Comparison of ENCODE assay signal across 15 mouse cellular contexts in genomic region chr11:6599831-6600230, GRCm38 (mm10). TPM values are rescaled to one million over a fixed set of nuclear protein-coding genes. Genes with fewer than 3 reads are reported as not detected.
DNase-seq lines count a peak whose midpoint lies in the region; ATAC-seq and TF ChIP-seq lines count a peak whose summit lies in the region.
"Had no signal": no experiment of that assay in that cellular context is flagged by ENCODE, and none has a peak within 500 bp of the region (broad histone marks: within the 10 kb centered on the region; RNA-seq: fewer than 3 reads in every experiment).

No protein-coding gene starts in this region.

- intact Hi-C loops in heart, postnatal 14 days (cut with DNase I), result no loop called here

- no peaks in the 10 kb centered on the region for H3K27me3 ChIP-seq in MEL (ENCODE audit: control insufficient read depth in 1 of 2, insufficient read depth in 2 of 2, low read length in 2 of 2)
- no peaks in the 10 kb centered on the region for H3K27me3 ChIP-seq in forebrain, postnatal 0 days (ENCODE audit: insufficient read depth, low read length)
- peaks cover 19% of the 10 kb centered on the region for H3K27me3 ChIP-seq in midbrain, embryonic 10.5 days (ENCODE audit: low read depth, poor library complexity, severe bottlenecking)

- TF ChIP-seq EP300 in MEL (IDR thresholded peaks at IDR 0.05; ENCODE audit: low read depth in 1 of 2, low read length in 2 of 2), result no peak

- WGBS in forebrain, postnatal 0 days, result 84% methylated on average over 6 of the region's 6 CpGs
- 82% methylated on average over 6 of the region's 6 CpGs for WGBS in midbrain, embryonic 10.5 days

- H3K79me2 ChIP-seq in MEL (ENCODE audit: control insufficient read depth, insufficient read depth, low read length, poor library complexity), result no peaks in the 10 kb centered on the region

- no peak overlapping the region for H3K4me3 ChIP-seq in MEL (ENCODE audit: control insufficient read depth in 1 of 2, insufficient read depth in 1 of 2, low read depth in 2 of 2, low read length in 2 of 2)
- no peak overlapping the region for H3K4me3 ChIP-seq in forebrain, postnatal 0 days (ENCODE audit: low read depth, low read length)
- peak overlapping the region; percentile 41; the same call in 1 of the 2 replicates for H3K4me3 ChIP-seq in midbrain, embryonic 10.5 days

- no peak for TF ChIP-seq POLR2A in MEL (IDR thresholded peaks at IDR 0.05; ENCODE audit: control insufficient read depth in 1 of 2, insufficient read depth in 1 of 2, low read depth in 1 of 2, low read length in 2 of 2, poor library complexity in 1 of 2)

- no peak overlapping the region for H3K27ac ChIP-seq in MEL (ENCODE audit: control insufficient read depth, low read depth, low read length)
- H3K27ac ChIP-seq in forebrain, postnatal 0 days (ENCODE audit: low read depth, low read length), result 0 out of 2 replicates have a peak overlapping the region, but pooled peaks have one; percentile 15
- H3K27ac ChIP-seq in midbrain, embryonic 10.5 days (replicated peaks), result peak overlapping the region; percentile 76

- TF ChIP-seq RAD21 in MEL (IDR thresholded peaks at IDR 0.05; ENCODE audit: low read depth, low read length), result no peak

- peaks cover 0 to 12% of the 10 kb centered on the region in 2 experiments; a peak in 3 of 4 replicates for H3K4me1 ChIP-seq in MEL (ENCODE audit: control insufficient read depth in 1 of 2, insufficient read depth in 2 of 2, low read length in 2 of 2)
- H3K4me1 ChIP-seq in forebrain, postnatal 0 days (ENCODE audit: insufficient read depth), result peaks cover 30% of the 10 kb centered on the region
- peaks cover 68% of the 10 kb centered on the region for H3K4me1 ChIP-seq in midbrain, embryonic 10.5 days

- no peak; the same call in 1 of the 2 replicates for ATAC-seq in forebrain, postnatal 0 days

- H3K9ac ChIP-seq in MEL (ENCODE audit: control insufficient read depth, low read depth, low read length, poor library complexity, severe bottlenecking), result no peak overlapping the region
- H3K9ac ChIP-seq in forebrain, postnatal 0 days, result peak overlapping the region; percentile 53; the same call in 1 of the 2 replicates

- no peaks in the 10 kb centered on the region; a peak in 1 of 4 replicates for H3K36me3 ChIP-seq in MEL (ENCODE audit: control insufficient read depth in 1 of 2, insufficient read depth in 2 of 2, low read length in 2 of 2)
- H3K36me3 ChIP-seq in forebrain, postnatal 0 days (ENCODE audit: insufficient read depth), result peaks cover 48% of the 10 kb centered on the region
- peaks cover 56% of the 10 kb centered on the region for H3K36me3 ChIP-seq in midbrain, embryonic 10.5 days

- H3K4me2 ChIP-seq in forebrain, postnatal 0 days (ENCODE audit: low read depth), result peak overlapping the region; percentile 50

- H3K9me3 ChIP-seq in MEL (replicated peaks; ENCODE audit: insufficient read depth, low read length), result no peaks in the 10 kb centered on the region
- H3K9me3 ChIP-seq in forebrain, postnatal 0 days (ENCODE audit: low read length), result no peaks in the 10 kb centered on the region
- no peaks in the 10 kb centered on the region for H3K9me3 ChIP-seq in midbrain, embryonic 10.5 days (replicated peaks)

- peak; percentile 88 for DNase-seq in heart, adult 11 months
- DNase-seq in heart, postnatal 14 days, result no peak
- DNase-seq in MEL (ENCODE audit: low read depth, low spot score), result no peak
- DNase-seq in forebrain, postnatal 0 days, result no peak
- no peak for DNase-seq in midbrain, embryonic 10.5 days (ENCODE audit: low spot score)
- no peak for DNase-seq in layer of hippocampus, adult 9-11 months
- DNase-seq in embryo, embryonic 9.5 days (ENCODE audit: extremely low spot score), result no peak
- no peak for DNase-seq in embryo, embryonic 10.5 days (ENCODE audit: low spot score)
- DNase-seq: lung, postnatal 4 days had no signal

- no peak for TF ChIP-seq CTCF in MEL (IDR thresholded peaks at IDR 0.05 in 2 of 3, conservative IDR thresholded peaks at IDR 0.05 in 1 of 3; ENCODE audit: control insufficient read depth in 1 of 3, insufficient read depth in 1 of 3, low read depth in 2 of 3, low read length in 3 of 3, poor library complexity in 1 of 3, severe bottlenecking in 1 of 3)
- no peak for TF ChIP-seq CTCF in forebrain, postnatal 0 days (IDR thresholded peaks at IDR 0.05; ENCODE audit: low read depth)

TF ChIP-seq in MEL, 35 proteins besides CTCF, POLR2A, EP300 and RAD21:
- TF ChIP-seq NRF1 (IDR thresholded peaks at IDR 0.05; ENCODE audit: insufficient read depth, low read depth, low read length, poor library complexity, severe bottlenecking), result no peak
- TF ChIP-seq RCOR1 (IDR thresholded peaks at IDR 0.05; ENCODE audit: low read depth, low read length), result no peak
- 0 out of 2 replicates have a peak, but pooled peaks have one; percentile 25 for TF ChIP-seq POLR2AphosphoS2 (IDR thresholded peaks at IDR 0.05; ENCODE audit: low read length)
- TF ChIP-seq CHD1 (IDR thresholded peaks at IDR 0.05; ENCODE audit: low read depth, low read length), result no peak
- TF ChIP-seq CHD2 (IDR thresholded peaks at IDR 0.05; ENCODE audit: low read length), result no peak
- no peak for TF ChIP-seq ETS1 (IDR thresholded peaks at IDR 0.05; ENCODE audit: low read depth, low read length)
TF ChIP-seq in MEL: peak in this region for 1.

RNA-seq across cellular contexts. Expression of gene Nacad, which starts 6.0 kb away (rescaled TPM):
- under 1 TPM; 0.62 to 0.73 TPM for total RNA-seq in heart, postnatal 14 days (2021)
- total RNA-seq in MEL (2012; rRNA removed), result 0.10 and 0.12 TPM in 2 replicates
- polyA plus RNA-seq in MEL (2012; ENCODE audit: insufficient read depth in 1 of 2, insufficient read length in 2 of 2, low read depth in 1 of 2, low replicate concordance in 2 of 2, missing spikeins in 1 of 2), result under 1 TPM in 1 of 2 experiments, not detected in 1; 0.32 TPM
- total RNA-seq in forebrain, postnatal 0 days (2014; rRNA removed), result 69.4 and 75.6 TPM in 2 replicates
- 46.4 and 61.3 TPM in 2 replicates for polyA plus RNA-seq in forebrain, postnatal 0 days (2015; fragmentation: Nextera tagmentation; extraction: Ambion mirVana)
- polyA plus RNA-seq in midbrain, embryonic 10.5 days (2016; fragmentation: Nextera tagmentation; extraction: Ambion mirVana), result 17.2 and 39.7 TPM in 2 replicates

RNA-seq across cellular contexts. Expression of gene Tbrg4, which starts 26.0 kb away (rescaled TPM):
- total RNA-seq in heart, postnatal 14 days (2021), result 100 to 1,000 TPM; 100 to 106 TPM
- 191 and 192 TPM in 2 replicates for total RNA-seq in MEL (2012; rRNA removed)
- 100 to 1,000 TPM; 278 to 756 TPM for polyA plus RNA-seq in MEL (2012; ENCODE audit: insufficient read depth in 1 of 2, insufficient read length in 2 of 2, low read depth in 1 of 2, low replicate concordance in 2 of 2, missing spikeins in 1 of 2)
- total RNA-seq in forebrain, postnatal 0 days (2014; rRNA removed), result 32.2 and 41.9 TPM in 2 replicates
- 30.9 and 31.6 TPM in 2 replicates for polyA plus RNA-seq in forebrain, postnatal 0 days (2015; fragmentation: Nextera tagmentation; extraction: Ambion mirVana)
- 61.7 and 70.5 TPM in 2 replicates for polyA plus RNA-seq in midbrain, embryonic 10.5 days (2016; fragmentation: Nextera tagmentation; extraction: Ambion mirVana)

RNA-seq across cellular contexts. Expression of gene Wap, which starts 38.6 kb away (rescaled TPM):
- total RNA-seq in heart, postnatal 14 days (2021), result not detected
- not detected in 2 replicates for total RNA-seq in MEL (2012; rRNA removed)
- polyA plus RNA-seq in MEL (2012; ENCODE audit: insufficient read depth in 1 of 2, insufficient read length in 2 of 2, low read depth in 1 of 2, low replicate concordance in 2 of 2, missing spikeins in 1 of 2), result not detected
- total RNA-seq in forebrain, postnatal 0 days (2014; rRNA removed), result not detected in 2 replicates
- not detected in 2 replicates for polyA plus RNA-seq in forebrain, postnatal 0 days (2015; fragmentation: Nextera tagmentation; extraction: Ambion mirVana)
- polyA plus RNA-seq in midbrain, embryonic 10.5 days (2016; fragmentation: Nextera tagmentation; extraction: Ambion mirVana), result not detected in 2 replicates
- total RNA-seq: gastrocnemius, adult 18-20 months; heart, postnatal 25 days; left cerebral cortex, postnatal 4 days had no signal
- polyA plus RNA-seq: embryonic facial prominence, embryonic 11.5 days; kidney, embryonic 16.5 days; stomach, embryonic 16.5 days had no signal

RNA-seq across cellular contexts. Expression of gene Ccm2, which starts 53.1 kb away (rescaled TPM):
- total RNA-seq in heart, postnatal 14 days (2021), result 10 to 100 TPM; 22.8 to 32.9 TPM
- 65.2 and 66.4 TPM in 2 replicates for total RNA-seq in MEL (2012; rRNA removed)
- 10 to 100 TPM in 1 of 2 experiments, not detected in 1; 49.2 TPM for polyA plus RNA-seq in MEL (2012; ENCODE audit: insufficient read depth in 1 of 2, insufficient read length in 2 of 2, low read depth in 1 of 2, low replicate concordance in 2 of 2, missing spikeins in 1 of 2)
- total RNA-seq in forebrain, postnatal 0 days (2014; rRNA removed), result 58.9 and 65.6 TPM in 2 replicates
- polyA plus RNA-seq in forebrain, postnatal 0 days (2015; fragmentation: Nextera tagmentation; extraction: Ambion mirVana), result 84.0 and 84.7 TPM in 2 replicates
- 106 and 108 TPM in 2 replicates for polyA plus RNA-seq in midbrain, embryonic 10.5 days (2016; fragmentation: Nextera tagmentation; extraction: Ambion mirVana)

RNA-seq across cellular contexts. Expression of gene Ramp3, which starts 58.5 kb away (rescaled TPM):
- total RNA-seq in heart, postnatal 14 days (2021), result 1 to 10 TPM; 5.6 to 6.2 TPM
- not detected in 2 replicates for total RNA-seq in MEL (2012; rRNA removed)
- not detected for polyA plus RNA-seq in MEL (2012; ENCODE audit: insufficient read depth in 1 of 2, insufficient read length in 2 of 2, low read depth in 1 of 2, low replicate concordance in 2 of 2, missing spikeins in 1 of 2)
- 12.9 and 21.1 TPM in 2 replicates for total RNA-seq in forebrain, postnatal 0 days (2014; rRNA removed)
- 17.6 and 20.0 TPM in 2 replicates for polyA plus RNA-seq in forebrain, postnatal 0 days (2015; fragmentation: Nextera tagmentation; extraction: Ambion mirVana)
- polyA plus RNA-seq in midbrain, embryonic 10.5 days (2016; fragmentation: Nextera tagmentation; extraction: Ambion mirVana), result 5.6 and 7.1 TPM in 2 replicates

Comparison
In these comparisons a context has a peak if more than half of its experiments do, and no peak if none do; other contexts are left out.
1. RNA of gene Nacad, which starts 6.0 kb away (total RNA-seq): 69.4 to 75.6 TPM in forebrain, postnatal 0 days; 0.62 to 0.73 TPM in heart, postnatal 14 days and 0.10 to 0.12 TPM in MEL; every median in the first group is over 10 times any median in the second.